Mouse (Mus musculus) forebrain, postnatal 0 days (tissue): ENCODE results near the gene Snca. TPM values are rescaled to one million over a fixed set of nuclear protein-coding genes. Genes with fewer than 3 reads are reported as not detected.

ENCODE experiments used
- ATAC-seq: fragments of 200-750 bp; cut with Nextera tagmentation; 2 replicates; pipeline ENCODE4 v1.8.0; 2017; ENCODE audit warnings: mild to moderate bottlenecking, moderate library complexity
- DNase-seq: peaks from one replicate; pipeline ENCODE4 v3.0.0-alpha.2; 2015
- H3K27ac ChIP-seq: fragments of 300-500 bp; sonication (generic); 2 replicates; pipeline ENCODE4 v1.5.1; 2014; ENCODE audit warnings: low read depth, mild to moderate bottlenecking, antibody characterized with exemption, low read length, moderate library complexity, mixed read lengths
- H3K27me3 ChIP-seq: fragments of 300-500 bp; sonication (generic); 2 replicates; pipeline ENCODE4 v1.6.1; 2014; ENCODE audit warnings: mild to moderate bottlenecking, low read length, mixed read lengths; ENCODE audit not compliant: insufficient read depth
- H3K36me3 ChIP-seq: fragments of 300-500 bp; sonication (generic); 2 replicates; pipeline ENCODE4 v1.6.1; 2014; ENCODE audit warnings: mild to moderate bottlenecking, moderate library complexity; ENCODE audit not compliant: insufficient read depth
- H3K4me1 ChIP-seq: fragments of 300-500 bp; sonication (generic); 2 replicates; pipeline ENCODE4 v1.6.1; 2014; ENCODE audit warnings: antibody characterized with exemption; ENCODE audit not compliant: insufficient read depth
- H3K4me2 ChIP-seq: fragments of 300-500 bp; sonication (generic); 2 replicates; pipeline ENCODE4 v1.6.1; 2014; ENCODE audit warnings: low read depth, mild to moderate bottlenecking, moderate library complexity
- H3K4me3 ChIP-seq: fragments of 300-500 bp; sonication (generic); 2 replicates; pipeline ENCODE4 v1.5.1; 2014; ENCODE audit warnings: low read depth, low read length, mixed read lengths
- H3K9ac ChIP-seq: fragments of 300-500 bp; sonication (generic); 2 replicates; pipeline ENCODE4 v1.6.1; 2014; ENCODE audit warnings: mild to moderate bottlenecking
- H3K9me3 ChIP-seq: fragments of 300-500 bp; sonication (generic); 2 replicates; pipeline ENCODE4 v1.6.1; 2016; ENCODE audit warnings: low read length
- CTCF ChIP-seq: sonication (generic); IDR thresholded peaks from 2 replicates; pipeline ENCODE4 v1.5.1; 2016; ENCODE audit warnings: antibody characterized with exemption, control low read depth, low read depth
- WGBS: fragments of 180-500 bp; shearing (Covaris S2); extraction: QIAGEN DNeasy Blood & Tissue Kit; methylation state at CpG from one replicate; pipeline ENCODE4 v1.1.7; 2014; 5-methylcytosine and 5-hydroxymethylcytosine counted together
- polyA plus RNA-seq: library from polyadenylated mRNA; unstranded; fragments of >200 nt; fragmentation: Nextera tagmentation; extraction: Ambion mirVana; gene quantifications from 2 replicates; pipeline ENCODE4 v1.2.1, GENCODE M21; 2015
- total RNA-seq: library from RNA; depleted of rRNA; stranded (reverse); fragments of >200 nt; gene quantifications from 2 replicates; pipeline ENCODE4 v1.2.3, GENCODE M21; 2014; rRNA removed

The Snca gene
- 244 and 300 TPM in 2 replicates for total RNA-seq
- 409 and 490 TPM in 2 replicates for polyA plus RNA-seq

DNA sequence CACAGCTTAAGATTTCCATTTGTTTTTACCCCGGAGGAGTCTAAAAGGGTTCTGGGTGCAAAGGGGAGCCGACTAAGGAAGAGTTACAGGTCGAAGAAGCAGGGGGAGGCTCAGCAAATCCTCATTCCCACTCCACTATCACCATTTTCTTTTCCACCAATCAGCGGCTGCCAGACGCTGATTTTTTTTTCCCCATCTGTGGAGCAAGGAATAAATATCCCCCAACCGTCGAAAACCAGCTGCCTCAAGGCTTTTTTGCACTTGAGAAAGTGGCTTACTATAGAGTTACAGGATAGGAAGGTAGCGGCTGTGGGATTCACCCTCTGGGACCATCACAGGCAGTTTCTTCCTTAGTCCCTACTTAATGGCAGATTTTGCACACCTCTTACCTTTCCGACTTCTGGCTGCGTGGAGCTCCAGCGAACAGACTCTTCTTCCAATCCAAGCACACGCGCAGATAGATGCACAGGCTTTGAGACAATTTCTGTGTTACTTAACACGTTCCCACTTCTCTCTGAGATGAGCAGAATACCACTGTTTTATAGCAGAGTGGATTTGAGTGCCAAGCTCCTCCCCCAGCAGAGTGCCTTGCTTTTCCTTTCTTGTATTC is at the start of gene Snca:
Gene Snca, minus strand, starts transcription at position 574 of the 610 bp plus-strand sequence.
- WGBS = under 1% methylated on average over 14 of the region's 14 CpGs
- ATAC-seq = peak; percentile 80
- TF ChIP-seq CTCF = 0 out of 2 replicates have a peak, but pooled peaks have one; percentile 1
- Histone ChIP-seq H3K27me3 (no peaks in the 10 kb centered on the region), H3K27ac (peak within 1 kb of the TSS; percentile 94), H3K4me3 (peak within 1 kb of the TSS; percentile 55), H3K36me3 (no peaks in the 10 kb centered on the region), H3K4me2 (peak within 1 kb of the TSS; percentile 95), H3K9ac (peak within 1 kb of the TSS; percentile 83), H3K4me1 (peaks cover 7% of the 10 kb centered on the region; the same call in 1 of the 2 replicates), H3K9me3 (no peaks in the 10 kb centered on the region)
- DNase-seq = peak; percentile 86

GRCm38 (mm10) chr6:60870126-60870525 is 40.5 kb upstream of the Snca start:
- H3K9ac ChIP-seq = no peak overlapping the region
- H3K27ac ChIP-seq = 0 out of 2 replicates have a peak overlapping the region, but pooled peaks have one; percentile 1
- WGBS = 16% methylated on average over 1 of the region's 1 CpGs
- no peak overlapping the region for H3K4me2 ChIP-seq
- no peaks in the 10 kb centered on the region for H3K27me3 ChIP-seq
- DNase-seq = peak; percentile 80
- no peaks in the 10 kb centered on the region for H3K4me1 ChIP-seq
- peak; percentile 97 for ATAC-seq
- H3K36me3 ChIP-seq = no peaks in the 10 kb centered on the region
- H3K4me3 ChIP-seq = no peak overlapping the region
- no peak for TF ChIP-seq CTCF
- H3K9me3 ChIP-seq = no peaks in the 10 kb centered on the region

DNA sequence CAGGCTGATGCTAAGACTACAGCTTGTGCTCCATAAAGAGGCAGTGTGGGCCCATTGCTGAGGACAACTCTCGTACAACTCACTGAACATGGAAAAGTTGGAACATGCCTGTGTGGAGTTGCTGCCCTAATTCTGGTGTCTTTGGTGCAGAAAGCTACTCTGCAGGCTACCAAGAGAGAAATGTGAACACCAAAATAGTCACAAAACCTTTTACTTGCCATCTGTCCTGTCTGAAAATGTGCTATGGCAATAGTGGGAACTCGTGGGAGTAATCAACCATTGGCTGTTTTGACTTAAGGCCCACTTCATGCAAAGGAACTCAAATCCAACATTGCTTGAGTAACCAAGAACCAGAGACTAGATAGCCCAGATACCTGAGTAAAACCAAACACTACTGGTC is 26.9 kb upstream of the Snca start:
- Histone ChIP-seq H3K27me3 (no peaks in the 10 kb centered on the region), H3K27ac (no peak overlapping the region), H3K4me1 (no peaks in the 10 kb centered on the region), H3K4me2 (no peak overlapping the region), H3K9ac (no peak overlapping the region), H3K36me3 (no peaks in the 10 kb centered on the region), H3K9me3 (no peaks in the 10 kb centered on the region), H3K4me3 (no peak overlapping the region)
- no peak for ATAC-seq
- DNase-seq = no peak
- WGBS = 79% methylated on average over 2 of the region's 2 CpGs
- TF ChIP-seq CTCF = no peak

DNA sequence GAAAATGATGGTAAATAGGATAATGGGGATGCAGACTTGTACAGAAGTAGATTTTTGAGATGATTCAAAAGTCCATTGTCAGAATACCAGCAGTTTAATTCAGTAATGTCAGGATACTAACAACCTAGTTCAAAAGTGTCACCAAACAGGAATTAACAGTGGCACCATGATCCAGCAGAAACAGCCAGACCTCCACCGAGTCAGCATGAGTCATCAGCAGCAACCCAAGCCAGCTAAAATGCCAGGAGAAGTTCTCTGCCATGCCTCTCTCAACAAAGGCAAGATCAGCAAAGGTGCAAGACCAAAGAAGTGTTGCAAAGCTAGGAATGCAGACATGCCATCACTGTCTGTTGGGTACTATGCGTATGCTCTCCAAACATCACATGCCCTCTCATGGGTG is 22.0 kb upstream of the Snca start:
- Histone ChIP-seq H3K9me3 (no peaks in the 10 kb centered on the region), H3K27me3 (no peaks in the 10 kb centered on the region), H3K27ac (no peak overlapping the region), H3K4me2 (no peak overlapping the region), H3K36me3 (no peaks in the 10 kb centered on the region), H3K4me1 (no peaks in the 10 kb centered on the region), H3K4me3 (no peak overlapping the region), H3K9ac (no peak overlapping the region)
- WGBS = 95% methylated on average over 2 of the region's 2 CpGs
- no peak for TF ChIP-seq CTCF
- no peak for DNase-seq
- no peak for ATAC-seq

GRCm38 (mm10) chr6:60828429-60829264 is 1.0 kb downstream of the Snca start:
- H3K27ac ChIP-seq = peak overlapping the region; percentile 94
- no peak; the same call in 1 of the 2 replicates for TF ChIP-seq CTCF
- DNase-seq (peak; percentile 85), ATAC-seq (peak; percentile 92)
- H3K36me3 ChIP-seq = no peaks in the 10 kb centered on the region
- H3K4me3 ChIP-seq = peak overlapping the region; percentile 55
- H3K4me1 ChIP-seq = peaks cover 7% of the 10 kb centered on the region; the same call in 1 of the 2 replicates
- no peaks in the 10 kb centered on the region for H3K27me3 ChIP-seq
- peak overlapping the region; percentile 83 for H3K9ac ChIP-seq
- H3K4me2 ChIP-seq = peak overlapping the region; percentile 95
- H3K9me3 ChIP-seq = no peaks in the 10 kb centered on the region
- under 1% methylated on average over 35 of the region's 35 CpGs for WGBS

GRCm38 (mm10) chr6:60828047-60828428 is 1.6 kb downstream of the Snca start:
- H3K4me3 ChIP-seq = peak overlapping the region; percentile 55
- H3K9me3 ChIP-seq = no peaks in the 10 kb centered on the region
- WGBS = 67% methylated on average over 1 of the region's 1 CpGs
- TF ChIP-seq CTCF = no peak
- DNase-seq (no peak), ATAC-seq (no peak)
- H3K27ac ChIP-seq = peak overlapping the region; percentile 94; the same call in 1 of the 2 replicates
- no peaks in the 10 kb centered on the region for H3K27me3 ChIP-seq
- H3K36me3 ChIP-seq = no peaks in the 10 kb centered on the region
- H3K4me2 ChIP-seq = peak overlapping the region; percentile 95
- peak overlapping the region; percentile 83 for H3K9ac ChIP-seq
- peaks cover 7% of the 10 kb centered on the region; the same call in 1 of the 2 replicates for H3K4me1 ChIP-seq

DNA sequence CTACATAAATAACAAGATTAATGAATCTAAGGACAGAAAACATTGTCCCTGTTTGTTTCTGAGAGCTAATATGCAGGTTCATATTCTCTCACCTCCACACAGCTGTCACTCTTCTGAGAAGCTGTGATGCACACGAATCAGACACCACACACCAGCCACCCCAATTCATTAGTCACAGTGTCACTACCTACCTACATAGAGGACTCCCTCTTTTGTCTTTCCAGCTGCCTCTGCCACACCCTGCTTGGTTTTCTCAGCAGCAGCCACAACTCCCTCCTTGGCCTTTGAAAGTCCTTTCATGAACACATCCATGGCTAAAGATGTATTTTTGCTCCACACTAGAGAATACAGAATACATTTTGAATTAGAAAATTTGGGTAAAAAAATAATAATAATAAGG is 2.4 kb downstream of the Snca start:
- Histone ChIP-seq H3K9me3 (no peaks in the 10 kb centered on the region), H3K9ac (no peak overlapping the region; the same call in 1 of the 2 replicates), H3K4me2 (peak overlapping the region; percentile 95), H3K4me3 (peak overlapping the region; percentile 17), H3K36me3 (no peaks in the 10 kb centered on the region), H3K4me1 (peaks cover 7% of the 10 kb centered on the region; the same call in 1 of the 2 replicates), H3K27ac (no peak overlapping the region), H3K27me3 (no peaks in the 10 kb centered on the region)
- no peak for ATAC-seq
- TF ChIP-seq CTCF = no peak
- 29% methylated on average over 1 of the region's 1 CpGs for WGBS
- DNase-seq = no peak
